Mouse (Mus musculus) cerebellum, adult 18-20 months (tissue): ENCODE measurements around the gene P2rx2.

Source experiments
- DNase-seq, 2 experiments: peaks; one replicate each; pipeline ENCODE4 v3.0.0; 2021

The P2rx2 gene

GRCm38 (mm10) chr5:110313127-110313526 is 29.9 kb downstream of the P2rx2 start:
- DNase-seq = no peak

- DNase-seq = peak; percentile 19 to 26
Observed at GRCm38 (mm10) chr5:110308861-110309260, 34.2 kb downstream of the P2rx2 start.

- DNase-seq = no peak
Observed at GRCm38 (mm10) chr5:110300591-110300990, 42.4 kb downstream of the P2rx2 start.

- no peak for DNase-seq
Observed at GRCm38 (mm10) chr5:110296637-110297036, 46.4 kb downstream of the P2rx2 start.

- no peak for DNase-seq
Observed at GRCm38 (mm10) chr5:110291649-110292048, 51.4 kb downstream of the P2rx2 start.
